Mouse (Mus musculus): ENCODE results near the gene Adamts10.

Gene Adamts10

DNA sequence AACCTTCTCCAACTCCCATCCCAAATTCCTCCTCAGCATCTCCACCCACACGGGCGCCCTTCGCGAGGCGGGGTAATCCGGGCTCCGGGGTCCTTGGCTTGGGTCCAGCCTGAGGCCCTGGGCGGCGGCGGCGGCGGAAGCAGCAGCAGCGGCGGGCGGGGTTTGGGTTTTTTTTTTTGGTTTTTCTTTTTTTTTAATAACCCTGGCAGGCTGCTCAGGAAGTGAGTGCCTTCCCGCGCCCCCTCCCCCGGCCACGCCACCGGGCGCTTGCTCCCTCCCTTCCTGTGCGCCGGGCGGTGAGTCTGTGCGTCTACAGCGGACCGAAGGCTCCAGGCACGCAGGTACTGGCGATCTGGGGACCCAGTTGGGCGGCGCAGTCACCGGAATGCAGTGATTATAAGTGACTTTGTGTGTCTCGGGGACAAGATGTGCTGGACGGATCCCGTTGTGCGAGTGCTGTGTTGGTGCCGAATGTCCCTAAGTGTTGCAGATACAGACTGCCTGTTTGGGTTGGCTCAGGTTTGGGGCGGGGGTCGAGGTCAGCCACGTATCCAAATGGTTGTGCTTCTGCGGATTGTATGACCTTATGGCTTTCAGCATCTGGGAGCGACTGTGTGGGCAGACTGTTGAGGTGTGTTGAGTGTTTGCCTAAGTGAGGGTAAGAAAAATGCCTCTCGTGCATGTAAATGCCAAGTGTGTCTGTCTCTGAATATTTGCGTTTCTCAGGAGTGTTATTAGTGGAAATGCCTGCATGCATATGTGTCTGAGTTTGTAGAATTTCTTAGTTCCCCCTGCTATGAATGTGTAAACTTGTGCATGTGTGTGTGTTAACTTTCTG, at the start of gene Adamts10:
Gene Adamts10 (plus strand): TSS at position 287 of the 838 bp plus-strand sequence.
- DNase-seq = peak; percentile 40

DNA sequence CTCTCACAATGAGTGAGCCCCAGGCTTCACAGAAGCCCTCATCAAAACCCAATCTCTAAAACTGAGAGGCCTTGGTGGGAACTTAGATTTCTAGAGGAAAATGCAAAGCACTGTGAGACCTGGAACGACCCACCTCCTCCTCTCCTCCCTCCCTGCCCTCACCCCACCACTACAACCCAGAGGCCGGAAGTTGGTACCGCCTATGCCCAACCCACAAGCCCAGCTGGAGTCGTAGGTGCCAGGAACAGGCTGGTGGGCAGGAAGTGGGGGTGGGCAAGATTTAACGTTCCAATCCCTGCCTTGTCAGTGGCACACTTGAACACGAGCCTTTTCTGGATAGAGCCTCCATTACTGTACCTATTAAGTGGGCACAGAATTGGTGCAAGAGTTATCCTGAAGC, 40.0 kb upstream of the Adamts10 start:
- no peak for DNase-seq

DNA sequence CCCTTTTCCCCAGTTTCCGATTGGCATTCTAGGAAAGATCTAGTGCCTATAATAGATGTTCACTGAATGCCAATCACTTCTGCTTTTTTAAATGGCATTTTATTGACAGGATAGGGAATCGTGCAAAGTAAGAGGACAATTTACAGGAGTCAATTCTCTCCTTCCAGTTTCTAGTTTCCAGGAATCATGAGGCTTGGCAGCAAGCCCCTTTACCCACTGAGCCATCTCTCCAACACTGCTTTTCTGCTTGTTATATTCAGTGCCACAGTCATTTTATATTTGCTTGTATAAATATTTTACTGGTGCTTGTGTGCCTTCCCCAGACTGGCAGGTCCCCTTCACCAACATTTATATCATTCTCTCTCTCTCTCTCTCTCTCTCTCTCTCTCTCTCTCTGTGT, 36.8 kb upstream of the Adamts10 start:
- DNase-seq = no peak

DNA sequence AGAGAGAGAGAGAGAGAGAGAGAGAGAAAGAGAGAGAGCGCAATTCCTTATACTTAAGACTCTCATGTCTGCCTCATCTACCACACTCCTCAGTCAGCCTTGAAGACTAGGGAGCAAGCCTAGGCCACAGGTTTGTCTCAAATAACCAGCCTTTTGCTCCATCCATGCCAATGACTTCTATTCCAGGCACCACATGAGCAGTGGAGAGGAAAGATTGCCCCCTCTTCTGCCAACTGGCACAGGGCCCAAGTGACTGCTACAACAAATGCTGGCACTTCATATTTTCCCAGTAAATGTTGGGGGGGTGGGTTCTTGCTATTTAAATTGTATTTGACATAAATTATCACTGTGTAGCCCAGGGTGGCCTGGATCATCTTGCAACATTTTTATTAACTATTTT, 36.4 kb upstream of the Adamts10 start:
- no peak for DNase-seq

DNA sequence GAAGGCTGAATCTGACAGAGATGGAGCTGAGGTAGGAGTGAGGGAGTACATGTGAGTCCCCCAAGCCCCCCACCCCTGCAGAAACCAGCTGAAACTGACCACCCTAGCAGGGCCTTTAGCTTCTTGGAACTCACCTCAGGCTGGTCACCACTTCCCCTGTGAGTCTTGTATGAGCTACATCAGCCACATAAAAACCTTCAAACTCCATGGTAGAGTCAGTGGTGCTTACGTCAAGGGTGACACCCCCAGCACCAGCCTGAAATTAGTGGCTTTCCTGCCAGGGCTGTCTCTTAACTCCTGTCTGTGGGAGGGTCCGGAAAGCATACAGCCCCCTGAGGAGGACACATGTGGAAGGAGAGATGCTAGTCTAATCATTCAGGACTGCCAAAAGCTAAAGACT, 32.6 kb upstream of the Adamts10 start:
- no peak for DNase-seq

DNA sequence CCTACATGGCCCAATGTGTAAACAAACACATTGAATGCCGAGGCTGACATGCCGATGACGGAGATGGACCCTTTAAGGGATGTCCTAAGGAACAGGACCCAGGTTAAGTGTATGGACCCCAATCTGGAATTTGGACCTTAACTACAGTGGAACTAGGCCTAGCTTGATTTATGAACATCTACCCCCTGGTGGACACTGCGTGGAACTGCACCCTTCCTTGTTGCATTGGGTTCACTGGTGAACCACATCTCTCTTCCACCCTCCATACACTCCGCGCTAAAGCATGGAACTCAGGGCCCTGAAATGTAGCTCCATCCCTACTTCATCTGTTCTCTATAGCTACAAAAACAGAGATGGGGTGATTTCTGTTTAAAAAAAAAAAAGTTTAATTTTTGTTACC, 30.9 kb upstream of the Adamts10 start:
- peak; percentile 4 for DNase-seq

DNA sequence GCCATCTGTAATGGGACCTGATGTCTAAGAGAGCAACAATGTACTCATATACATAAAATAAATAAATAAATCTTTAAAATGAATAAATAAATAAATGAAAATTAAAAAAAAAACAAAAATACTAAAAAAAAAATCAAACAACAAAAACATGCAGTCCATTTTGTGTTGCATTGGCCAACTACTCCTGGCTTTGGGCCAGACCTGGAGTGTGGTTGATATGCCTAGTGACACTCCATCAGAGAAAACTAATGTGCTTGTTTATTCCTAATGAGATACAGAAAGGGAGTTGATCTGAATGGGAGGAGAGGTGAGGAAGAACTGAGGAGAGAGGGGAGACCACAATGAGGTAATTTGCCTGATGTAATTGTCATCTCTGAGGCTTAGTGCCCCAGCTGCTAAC, 29.4 kb upstream of the Adamts10 start:
- DNase-seq = no peak

DNA sequence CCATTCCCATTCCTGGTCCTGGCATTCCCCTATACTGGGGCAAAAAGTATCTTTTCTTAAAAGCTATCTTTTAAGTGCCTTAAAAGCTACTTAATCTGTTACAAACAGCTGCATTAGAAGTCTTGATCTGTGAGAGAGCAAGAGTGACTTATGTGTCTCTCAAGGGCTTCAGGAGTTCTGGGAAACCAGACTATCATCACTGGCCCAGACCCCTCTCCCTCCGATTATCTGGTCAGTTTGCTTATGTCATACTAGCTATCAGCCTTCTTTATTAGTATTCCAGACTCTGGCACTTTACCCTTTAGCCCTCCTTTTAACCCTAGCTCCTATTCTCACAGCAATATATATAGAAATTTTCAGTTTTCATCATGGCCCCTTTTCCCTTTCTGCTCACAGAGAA, 25.1 kb upstream of the Adamts10 start:
- no peak for DNase-seq

DNA sequence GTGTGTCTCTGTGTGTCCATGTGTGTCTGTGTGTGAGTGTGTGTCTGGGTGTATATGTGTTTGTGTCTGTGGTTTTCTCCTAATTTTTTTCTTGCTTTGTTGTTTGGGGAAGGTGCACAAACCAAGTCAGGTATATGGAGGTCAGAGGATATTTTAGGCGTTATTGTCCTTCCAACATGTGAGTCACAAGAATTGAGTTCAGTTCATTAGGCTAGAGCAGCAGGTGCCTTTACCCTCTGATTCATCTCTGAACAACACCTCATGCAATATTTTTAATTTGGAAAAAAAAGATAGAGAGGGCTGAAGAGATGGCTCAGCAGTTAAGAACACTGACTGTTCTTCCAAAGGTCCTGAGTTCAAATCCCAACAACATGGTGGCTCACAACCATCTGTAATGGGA, 15.6 kb upstream of the Adamts10 start:
- DNase-seq = no peak

DNA sequence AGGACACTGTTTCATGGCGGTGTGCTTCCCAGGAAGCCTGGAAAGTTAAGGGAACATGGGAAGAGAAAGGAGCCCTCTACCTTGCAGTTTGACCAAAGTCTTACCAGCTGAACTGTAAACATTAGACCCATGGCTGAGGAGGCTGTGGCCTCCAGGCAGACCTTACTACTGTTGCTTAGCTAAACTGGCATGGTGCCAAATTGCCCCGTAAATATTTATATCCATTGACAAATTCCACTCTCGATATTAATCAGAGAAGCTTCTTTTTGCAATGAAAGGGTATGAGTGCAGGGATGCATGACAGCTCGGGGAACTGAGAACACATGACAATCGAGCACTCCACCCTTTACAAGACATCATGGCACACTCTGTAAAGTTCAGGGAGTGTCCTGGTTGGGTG, 13.8 kb upstream of the Adamts10 start:
- no peak for DNase-seq

DNA sequence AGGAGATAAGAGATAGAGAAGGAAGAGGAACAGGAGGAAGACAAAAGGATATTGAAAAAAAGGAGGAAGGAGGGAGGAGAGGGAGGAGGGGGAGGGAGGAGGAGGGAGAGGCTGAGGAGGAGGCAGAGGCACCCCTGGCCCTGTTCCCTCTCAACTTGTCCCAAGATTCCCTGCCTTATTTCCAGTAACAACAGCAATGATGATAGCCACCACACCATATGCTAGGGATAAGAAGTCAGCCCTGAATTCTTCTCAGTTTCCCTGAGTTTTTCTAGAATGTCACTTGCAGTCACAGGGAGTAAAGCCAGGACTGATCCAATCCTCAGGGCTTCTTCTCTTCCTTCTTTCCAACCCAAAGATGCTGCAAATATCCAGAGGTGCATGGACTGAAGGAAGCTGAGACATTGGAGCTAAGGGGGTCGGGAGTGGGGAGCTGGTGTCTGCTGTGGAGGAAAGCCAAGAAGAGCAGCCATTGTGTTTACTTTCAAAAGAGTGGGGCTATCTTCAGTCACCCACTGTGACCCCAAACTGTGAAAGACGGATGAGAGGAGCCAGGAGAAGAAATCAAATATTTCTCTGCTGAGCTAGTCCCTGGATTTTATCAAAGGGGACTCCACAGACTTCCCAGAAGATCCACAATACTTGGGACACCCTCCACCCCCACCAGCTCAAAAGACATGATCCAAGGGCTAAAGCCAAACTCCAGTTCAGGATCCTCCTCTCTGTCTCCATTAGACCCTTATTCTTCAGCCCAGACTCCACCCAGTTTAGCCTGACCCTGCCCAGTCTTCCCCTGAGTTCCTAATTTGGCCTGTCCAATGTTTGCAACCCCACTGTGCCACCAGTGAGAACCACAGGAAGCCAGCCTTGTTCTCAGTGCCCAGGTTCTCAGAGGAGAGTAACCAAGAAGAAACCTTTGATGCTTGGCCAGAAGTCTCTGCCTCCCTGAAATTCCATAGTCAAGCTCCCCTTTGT, 11.3 kb upstream of the Adamts10 start:
- DNase-seq = no peak

DNA sequence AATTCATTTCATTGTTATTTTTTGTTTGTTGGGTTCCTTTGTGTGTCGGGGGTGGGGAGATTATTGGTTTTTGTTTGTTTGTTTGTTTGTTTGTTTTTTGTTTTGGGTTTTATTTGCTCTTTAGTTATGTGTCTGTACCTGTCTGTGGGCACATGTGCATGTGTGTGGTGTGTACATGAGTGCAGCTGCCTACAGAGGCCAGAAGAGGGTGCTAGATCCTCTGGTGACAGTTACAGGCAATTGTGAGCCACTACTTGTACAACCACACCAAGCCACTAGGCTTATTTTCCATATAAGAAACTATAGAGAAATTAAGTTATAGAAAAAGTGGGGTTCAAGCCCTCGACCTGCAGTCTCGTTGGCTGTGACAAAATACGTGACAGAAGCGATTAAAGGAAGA, 10.1 kb upstream of the Adamts10 start:
- DNase-seq = no peak

DNA sequence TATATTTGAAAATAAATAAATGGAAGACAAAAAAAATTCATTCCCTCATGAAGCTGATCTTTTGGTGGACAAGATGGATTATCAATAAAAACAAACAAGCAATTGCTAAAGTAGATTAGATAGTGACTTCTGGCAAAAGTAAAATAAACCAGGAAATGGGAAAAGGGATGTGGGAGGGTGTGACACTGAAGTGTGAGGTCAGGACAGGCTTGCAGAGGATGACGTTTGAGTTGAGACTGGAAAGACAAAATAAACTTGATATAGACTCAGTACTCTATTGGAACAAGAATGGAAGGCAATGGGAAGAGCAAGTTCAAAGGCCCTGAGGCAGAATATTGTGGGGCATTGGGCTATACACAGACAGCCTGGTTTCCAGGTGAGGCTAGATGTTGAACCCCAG, 3.6 kb upstream of the Adamts10 start:
- no peak for DNase-seq

DNA sequence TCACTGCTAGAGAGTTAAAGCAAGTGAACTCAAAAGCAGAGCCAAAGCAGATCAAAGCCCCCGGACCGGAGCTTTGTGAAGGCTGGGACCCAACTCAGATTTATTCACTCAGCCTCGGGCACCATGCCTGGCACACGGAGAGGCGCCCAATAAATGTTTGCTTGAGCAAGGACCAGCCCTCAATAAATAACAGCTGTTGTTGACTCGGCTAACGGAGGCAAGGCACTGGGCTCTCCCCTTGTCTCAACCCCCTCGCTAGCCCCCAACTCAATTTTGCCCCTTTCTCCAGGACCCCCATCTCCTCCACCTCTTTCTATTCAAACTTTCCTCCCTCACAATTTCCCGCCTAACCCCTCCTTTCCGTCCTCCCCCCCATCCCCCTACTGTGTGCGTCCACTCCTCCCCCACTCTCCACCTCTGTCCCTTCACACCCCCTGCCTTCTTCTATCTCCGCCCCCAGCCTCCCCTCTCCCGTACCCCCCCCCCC, 530 bp upstream of the Adamts10 start:
- DNase-seq = no peak

DNA sequence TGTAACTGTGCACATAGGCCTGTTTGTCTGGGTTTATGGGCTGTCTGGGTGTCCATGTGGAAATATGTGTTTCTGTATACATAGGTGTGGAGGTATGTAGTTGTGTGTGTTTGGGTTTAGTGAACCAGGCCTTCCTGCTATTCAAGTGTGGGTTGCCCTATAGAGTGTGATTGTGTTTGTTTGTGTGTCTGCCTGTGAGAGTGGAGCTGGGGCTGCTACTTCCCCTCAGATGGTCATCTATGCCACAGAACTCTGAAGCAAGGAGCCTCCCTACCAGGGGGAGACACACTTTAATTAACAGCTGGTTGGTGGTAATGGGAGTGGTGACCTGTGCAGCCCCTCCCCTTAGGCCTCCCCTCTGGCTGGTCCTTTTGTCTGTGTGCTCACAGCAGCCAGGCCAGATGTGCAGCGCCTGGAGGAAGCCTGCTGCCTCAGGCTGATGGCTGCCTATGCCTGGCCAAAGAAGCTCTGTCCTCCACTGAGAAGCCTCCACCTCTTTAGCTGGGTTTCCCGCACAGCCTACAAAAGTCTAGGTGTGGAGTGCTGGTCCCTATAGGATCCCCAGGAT, 886 bp downstream of the Adamts10 start:
- no peak for DNase-seq

DNA sequence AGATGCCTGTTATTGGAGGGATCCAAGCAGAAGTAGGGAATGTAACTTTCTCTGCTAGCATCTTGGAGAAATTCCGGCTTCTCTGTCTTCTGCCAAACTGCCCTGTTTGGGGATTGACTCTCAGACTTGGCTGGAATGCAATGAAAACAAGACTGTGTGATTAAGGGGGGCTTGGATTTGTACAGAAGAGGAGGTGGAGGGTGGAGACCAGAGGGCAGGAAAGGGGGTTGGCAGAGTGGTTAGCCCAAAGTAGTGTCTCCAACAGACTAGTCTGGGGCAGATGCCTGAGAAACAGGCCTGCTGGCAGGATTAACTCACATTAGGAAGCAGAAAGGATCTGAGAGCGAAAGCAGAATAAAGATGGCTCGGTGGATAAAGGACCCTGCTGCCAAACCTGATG, 2.5 kb downstream of the Adamts10 start:
- no peak for DNase-seq

DNA sequence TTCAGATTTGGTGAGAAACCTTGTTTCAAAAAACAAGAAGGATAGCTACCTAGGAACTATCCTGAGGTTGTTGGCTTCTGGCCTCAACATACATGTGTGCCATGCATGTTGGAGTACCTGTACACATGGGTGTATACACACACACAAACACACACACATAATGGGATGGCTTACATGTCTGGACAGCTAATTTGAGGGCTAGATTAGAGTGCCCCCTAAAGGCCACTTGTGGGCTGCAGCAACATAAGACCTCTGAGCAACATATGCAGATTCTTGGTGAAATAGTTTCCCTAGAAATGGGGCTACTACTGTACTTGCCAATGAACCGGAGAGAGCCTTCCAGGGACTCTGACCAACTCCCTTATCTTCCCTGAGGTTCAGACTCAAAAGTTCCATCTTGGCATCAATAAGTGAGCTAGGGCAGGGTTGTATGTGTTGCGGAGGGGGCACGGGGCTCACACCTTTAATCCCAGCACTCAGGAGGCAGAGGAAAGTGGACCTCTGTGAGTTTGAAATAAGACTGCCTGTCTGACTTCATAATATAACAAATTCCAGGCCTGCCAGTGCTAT, 15.2 kb downstream of the Adamts10 start:
- DNase-seq = no peak

DNA sequence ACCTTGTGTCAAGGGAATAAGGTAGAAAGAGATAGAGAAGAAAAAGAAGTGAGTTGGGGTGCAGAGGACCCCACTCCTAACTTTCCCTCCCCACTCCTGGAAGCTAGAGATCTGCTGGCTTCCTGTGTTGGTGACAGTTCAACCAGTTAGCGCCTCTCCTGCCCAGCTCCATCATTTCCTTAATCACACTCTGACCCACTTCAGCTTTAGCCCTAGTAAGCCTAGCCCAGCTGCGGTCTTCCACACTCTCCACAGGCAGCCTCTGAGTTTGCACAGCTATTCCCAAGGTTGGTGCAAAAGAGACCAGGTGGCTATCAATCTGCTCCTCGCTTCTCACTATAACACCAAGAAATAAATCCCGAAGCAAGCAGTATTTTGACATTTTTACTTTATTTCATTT, 15.9 kb downstream of the Adamts10 start:
- no peak for DNase-seq

DNA sequence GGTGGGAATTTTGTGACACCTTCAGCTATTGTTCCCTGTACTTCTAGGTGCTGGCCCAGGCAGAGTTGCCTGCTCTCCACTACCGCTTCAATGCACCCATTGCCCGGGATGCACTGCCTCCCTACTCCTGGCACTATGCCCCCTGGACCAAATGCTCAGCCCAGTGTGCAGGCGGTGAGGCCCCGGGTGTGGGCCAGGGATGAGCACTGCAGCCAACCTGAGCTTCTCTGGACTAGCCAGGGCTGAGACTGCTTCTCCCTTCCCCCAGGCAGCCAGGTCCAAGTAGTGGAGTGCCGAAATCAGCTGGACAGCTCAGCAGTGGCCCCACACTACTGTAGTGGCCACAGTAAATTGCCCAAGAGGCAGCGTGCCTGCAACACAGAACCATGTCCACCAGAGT, 25.2 kb downstream of the Adamts10 start:
- DNase-seq = no peak

DNA sequence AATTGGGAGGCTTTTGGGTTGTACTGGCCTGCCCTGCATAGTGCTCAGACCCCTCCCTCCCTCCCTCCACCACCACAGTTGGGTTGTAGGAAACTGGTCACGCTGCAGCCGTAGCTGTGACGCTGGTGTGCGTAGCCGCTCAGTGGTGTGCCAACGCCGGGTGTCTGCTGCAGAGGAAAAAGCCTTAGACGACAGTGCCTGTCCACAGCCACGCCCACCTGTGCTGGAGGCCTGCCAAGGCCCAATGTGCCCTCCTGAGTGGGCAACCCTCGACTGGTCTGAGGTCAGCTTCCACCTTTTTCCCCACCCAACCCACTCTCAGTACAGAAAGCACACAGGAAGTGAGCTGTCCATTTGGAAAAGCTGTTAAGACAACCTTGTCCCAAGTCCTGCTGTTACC, 26.4 kb downstream of the Adamts10 start:
- no peak for DNase-seq

DNA sequence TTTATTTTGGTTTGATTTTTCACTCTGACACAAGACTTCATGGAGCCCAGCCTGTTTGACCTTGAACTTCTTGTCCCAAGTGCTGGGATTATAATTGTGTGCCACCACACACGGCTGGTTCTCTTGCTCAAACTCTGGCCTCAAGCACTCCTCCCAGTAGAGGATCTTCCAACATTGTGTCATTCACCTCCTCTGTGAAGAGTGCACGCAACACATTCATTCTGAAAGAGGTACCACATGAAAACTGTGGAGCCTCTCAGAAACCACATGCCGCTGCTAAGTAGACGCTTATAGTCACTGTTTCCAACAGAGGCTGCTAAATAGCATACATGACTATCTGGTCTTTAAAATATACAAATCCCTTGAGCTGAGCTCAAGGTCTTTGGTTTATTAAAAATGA, 28.1 kb downstream of the Adamts10 start:
- DNase-seq = no peak

DNA sequence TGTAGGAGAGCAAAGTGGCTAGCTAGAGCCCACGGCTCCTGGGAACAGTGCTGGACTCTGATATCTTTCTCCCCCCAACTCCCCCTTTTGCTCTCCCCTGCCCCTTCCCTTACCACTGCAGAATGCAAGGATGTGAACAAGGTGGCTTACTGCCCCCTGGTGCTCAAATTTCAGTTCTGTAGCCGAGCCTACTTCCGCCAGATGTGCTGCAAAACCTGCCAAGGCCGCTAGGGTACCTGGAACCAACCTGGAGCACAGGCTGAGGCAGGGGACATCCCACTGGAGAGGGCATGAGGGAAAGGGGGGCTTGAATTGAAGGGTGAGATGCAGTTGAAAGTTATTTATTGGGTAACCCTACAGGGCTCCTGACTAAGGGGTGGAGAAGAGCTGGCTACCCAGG, 29.0 kb downstream of the Adamts10 start:
- DNase-seq = no peak

DNA sequence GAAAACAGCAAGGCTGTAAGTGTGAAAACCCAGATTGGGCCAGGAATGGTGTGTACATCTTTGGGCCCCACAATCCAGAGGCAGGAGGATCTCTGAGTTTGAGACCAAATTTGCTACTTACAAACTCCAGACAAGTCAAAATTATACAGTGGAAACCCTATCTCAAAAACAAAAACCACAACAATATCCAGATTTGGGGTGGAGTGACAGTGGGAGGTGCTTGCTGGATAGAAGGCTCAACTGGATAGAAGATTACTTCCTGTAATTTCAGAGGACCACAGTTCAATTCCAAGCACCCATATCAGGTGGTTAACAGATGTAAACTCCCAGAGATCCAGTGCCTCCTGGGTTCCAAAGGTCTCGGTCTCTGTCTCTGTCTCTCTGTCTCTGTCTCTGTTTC, 30.5 kb downstream of the Adamts10 start:
- DNase-seq = no peak
